Mouse (Mus musculus) mesoderm, embryonic 11.5 days (tissue): ENCODE results near the gene Usp6nl.

Experiments used
- DNase-seq: peaks from one replicate; pipeline ENCODE4 v3.0.0-alpha.2; 2012; ENCODE audit warnings: low read depth, low spot score

The Usp6nl gene

DNA sequence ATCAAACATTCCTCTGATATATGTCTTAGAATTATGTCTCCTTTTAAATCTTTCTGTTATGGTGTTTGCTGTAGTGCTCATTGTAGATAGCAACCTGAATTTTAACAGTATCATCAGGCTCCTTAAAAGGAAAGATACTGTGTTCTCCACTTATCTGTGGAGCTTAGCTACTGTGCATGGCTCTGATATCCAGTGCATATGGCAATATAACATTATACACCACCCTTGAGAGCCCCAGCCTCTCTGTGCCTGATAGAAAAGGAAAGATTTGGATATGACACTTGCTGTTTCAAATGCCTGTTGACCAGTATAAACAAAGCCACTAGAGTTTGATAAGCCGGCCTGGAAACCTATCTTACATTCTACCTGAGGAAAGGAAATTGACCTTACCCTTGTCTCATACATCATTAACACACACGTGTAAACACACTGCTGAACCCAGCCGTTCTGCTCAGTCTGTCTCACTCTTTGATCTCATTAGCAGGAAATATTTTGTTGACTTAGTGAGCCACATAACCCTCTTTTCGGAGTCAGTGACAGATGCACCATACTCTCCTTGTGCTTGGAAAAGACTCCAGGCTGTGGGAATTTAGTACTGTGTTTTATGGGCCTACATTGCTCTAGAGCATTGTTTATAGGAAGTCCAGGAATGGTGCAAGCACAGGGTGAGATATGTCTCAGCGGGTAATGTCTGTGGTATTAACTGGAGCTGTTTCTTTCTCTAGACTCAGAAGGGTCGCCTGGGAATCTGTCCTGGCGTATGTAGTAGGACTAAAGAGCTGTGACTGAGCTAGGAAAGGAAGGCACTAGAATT, 9.1 kb downstream of the Usp6nl start:
- peak; percentile 14 for DNase-seq

- DNase-seq: no peak
These were observed 11.1 kb downstream of the Usp6nl start for GRCm38 (mm10) chr2:6333570-6333969.

GRCm38 (mm10) chr2:6334011-6334410, 11.5 kb downstream of the Usp6nl start:
- DNase-seq: no peak

DNA sequence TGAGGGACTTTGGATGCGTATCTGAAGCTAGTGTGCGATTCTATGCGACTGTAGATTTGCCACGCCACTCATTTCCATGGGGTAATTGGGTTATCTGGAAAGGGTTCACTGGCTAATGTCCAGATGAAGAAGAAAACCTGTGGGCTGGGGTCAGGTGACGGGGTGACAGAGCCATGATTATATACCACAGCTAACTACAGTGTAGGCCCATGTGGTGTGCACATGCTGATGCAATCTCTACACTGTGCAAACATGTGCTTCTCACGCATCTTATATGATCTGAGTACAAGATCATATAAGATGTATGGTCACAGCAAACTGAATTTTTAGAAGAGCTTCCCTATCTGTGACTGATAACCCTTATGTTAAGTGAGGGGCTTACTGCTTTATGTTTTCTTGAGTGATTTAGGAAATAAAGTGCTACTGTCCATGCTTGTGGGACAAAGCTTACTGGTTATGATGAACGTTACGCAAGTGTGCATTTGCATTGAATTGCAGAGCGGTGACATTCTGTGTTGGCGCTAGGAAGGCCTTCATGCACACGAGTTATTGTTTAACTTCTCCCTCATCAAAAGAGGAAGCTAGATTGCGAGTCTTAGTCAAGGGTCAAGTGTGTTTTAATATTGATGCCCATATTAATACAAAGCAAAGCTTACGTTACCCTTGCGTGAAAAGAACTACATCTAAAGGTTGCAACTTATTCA, 12.7 kb downstream of the Usp6nl start:
- DNase-seq: no peak

DNA sequence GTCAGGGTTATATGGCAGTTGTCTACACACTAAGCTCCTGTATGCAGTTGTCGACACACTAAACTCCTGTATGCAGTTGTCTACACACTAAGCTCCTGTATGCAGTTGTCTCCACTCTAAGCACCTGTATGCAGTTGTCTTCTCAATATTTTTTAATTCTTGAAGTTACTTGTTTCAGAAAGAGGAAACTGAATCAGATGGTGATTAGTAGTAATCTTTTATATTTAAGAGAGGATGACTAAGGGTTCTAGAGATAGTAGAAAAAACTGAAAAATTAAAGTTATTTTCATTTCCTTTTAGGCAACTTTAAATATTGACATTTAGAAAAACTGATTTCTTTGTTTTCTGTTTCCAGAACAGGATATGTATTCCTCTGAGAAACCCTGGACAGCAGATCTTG, 13.5 kb downstream of the Usp6nl start:
- no peak for DNase-seq

DNA sequence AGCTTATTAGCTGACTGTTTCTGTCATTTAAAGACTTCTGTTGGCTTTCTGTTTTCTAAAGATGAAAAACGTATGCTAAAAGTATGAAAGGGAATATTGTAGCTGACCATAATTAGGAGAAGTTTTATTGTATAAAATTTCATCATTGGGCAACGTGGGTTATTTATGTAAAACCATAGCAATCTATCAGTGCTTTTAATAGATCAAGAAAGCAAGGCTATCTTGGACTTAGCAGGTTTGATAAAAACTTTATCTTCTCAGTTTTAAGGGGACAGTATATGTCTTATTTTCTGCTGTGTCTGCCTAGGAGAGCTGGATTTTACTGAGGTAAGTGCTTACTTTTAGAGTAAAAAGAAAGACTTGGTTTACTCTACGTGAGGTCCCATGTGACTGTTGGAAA, 14.2 kb downstream of the Usp6nl start:
- DNase-seq: no peak

DNA sequence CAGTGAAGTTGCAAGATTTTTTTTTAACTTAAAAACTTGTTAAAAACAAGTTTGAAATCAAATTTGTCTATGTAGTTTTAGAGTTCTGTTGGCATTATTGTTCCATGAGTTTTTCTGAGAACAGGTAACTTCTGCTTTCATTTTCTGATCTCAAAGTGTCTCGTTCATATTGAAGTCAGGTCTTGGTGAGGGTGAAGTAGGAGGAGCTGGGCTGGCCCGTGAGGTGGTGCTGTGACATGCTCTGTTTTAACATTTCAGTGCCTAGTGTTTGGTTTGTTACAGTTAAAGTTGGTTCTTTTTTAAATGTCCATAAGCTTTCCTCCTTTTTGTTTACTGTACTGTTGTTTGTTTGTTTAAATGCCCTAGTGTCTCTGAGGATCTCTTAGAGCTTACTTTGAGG, 15.0 kb downstream of the Usp6nl start:
- DNase-seq: no peak

- DNase-seq: no peak
These were observed 15.7 kb downstream of the Usp6nl start for GRCm38 (mm10) chr2:6338031-6338629.

GRCm38 (mm10) chr2:6340439-6340838, 18.0 kb downstream of the Usp6nl start:
- DNase-seq: no peak

GRCm38 (mm10) chr2:6341496-6341895, 19.0 kb downstream of the Usp6nl start:
- no peak for DNase-seq

GRCm38 (mm10) chr2:6349256-6350092, 27.0 kb downstream of the Usp6nl start:
- no peak for DNase-seq

- DNase-seq: no peak
These were observed 27.7 kb downstream of the Usp6nl start for GRCm38 (mm10) chr2:6350164-6350563.

DNA sequence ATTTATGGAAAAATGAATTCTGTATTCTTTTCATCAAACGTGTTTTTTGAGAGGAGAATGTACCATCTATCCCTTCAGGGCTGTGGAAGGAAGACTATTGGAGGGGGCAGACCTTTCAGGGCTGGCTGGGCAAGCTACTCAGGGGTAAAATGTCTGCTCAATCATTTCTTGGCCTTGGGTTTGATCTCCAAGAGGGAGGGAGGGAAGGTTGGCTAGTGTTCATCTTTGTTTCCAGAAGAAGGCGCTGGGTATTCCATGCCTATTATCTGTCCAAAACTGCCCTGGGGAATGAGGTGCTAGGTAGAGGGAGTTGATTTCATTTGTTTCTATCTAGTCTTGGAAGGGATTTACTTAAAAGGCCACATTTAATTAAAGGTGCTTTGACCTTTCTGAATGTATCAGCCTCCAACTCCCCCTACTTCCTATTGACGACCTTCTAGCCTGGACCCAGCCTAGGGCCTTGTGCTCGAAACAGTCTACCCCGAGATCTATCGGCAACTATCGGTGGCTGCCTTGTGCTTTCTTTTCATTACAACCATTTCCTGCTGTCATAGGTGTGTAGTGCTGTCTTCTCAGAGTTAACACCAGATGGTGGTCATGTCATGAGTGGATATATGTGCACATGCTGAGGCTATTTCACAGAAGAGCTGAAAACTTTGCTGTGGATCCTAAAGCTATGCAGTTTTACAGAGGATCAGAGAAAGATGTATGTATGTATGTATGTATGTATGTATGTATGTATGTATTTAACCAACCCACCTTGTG, 28.6 kb downstream of the Usp6nl start:
- no peak for DNase-seq

DNA sequence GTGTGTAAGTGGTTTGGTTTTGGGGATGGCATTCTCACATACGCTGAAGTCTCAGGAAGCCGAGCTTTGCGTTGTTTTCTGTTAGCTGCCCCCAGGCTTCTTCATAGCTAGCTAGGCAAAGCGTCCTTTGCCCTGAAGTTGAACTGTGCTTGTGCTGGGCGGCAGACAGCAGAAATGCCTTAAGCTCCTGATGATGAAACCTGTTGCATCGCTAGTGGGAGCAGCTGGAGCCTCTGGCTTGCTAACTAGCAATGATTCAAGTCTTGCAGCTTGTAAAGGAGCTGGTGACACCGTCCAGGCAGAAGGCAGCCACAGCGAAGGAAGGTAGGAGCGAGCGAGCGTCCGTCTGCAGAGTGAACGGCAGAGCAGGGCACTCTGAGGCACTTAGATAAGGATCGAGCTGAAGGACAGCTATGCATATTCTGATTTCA, 30.1 kb downstream of the Usp6nl start:
- peak; percentile 47 for DNase-seq

DNA sequence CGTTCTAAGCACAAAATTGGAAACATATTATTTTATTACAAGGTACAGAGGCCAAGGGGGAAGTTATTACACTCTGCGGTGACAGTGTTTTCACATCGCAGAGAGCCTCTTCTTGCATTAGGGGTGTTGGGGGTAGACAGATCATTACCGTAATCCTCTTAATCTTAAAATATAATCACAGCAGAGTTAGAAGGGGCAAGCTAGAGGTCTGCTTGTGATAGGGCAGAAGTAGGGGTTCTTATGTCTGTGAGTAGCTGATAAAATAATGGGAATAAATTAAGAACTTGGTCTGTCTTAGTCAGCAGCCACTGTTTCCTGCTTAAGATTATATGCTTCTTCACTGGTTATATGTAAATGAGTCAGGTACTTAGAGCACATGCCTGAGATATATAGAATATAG, 30.6 kb downstream of the Usp6nl start:
- no peak for DNase-seq

DNA sequence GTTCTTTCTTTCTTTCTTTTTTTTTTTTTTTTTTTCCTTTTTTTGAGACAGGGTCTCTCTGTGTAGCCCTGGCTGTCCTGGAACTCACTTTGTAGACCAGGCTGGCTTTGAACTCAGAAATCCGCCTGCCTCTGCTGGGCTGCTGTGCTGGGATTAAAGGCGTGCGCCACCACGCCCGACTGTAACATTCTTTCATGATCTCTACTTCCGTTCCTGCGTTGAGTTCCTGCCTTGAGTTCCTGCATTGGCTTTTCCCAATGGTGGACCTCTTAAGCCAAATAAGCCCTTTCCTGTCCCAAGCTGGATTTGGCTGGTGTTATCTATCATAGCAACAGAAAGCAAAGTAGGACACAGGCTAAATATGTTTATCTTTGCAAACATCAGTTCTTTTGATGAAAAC, 34.8 kb downstream of the Usp6nl start:
- DNase-seq: no peak

- no peak for DNase-seq
These were observed 37.2 kb downstream of the Usp6nl start for GRCm38 (mm10) chr2:6359645-6360044.

- no peak for DNase-seq
These were observed 40.7 kb downstream of the Usp6nl start for GRCm38 (mm10) chr2:6363126-6363525.

DNA sequence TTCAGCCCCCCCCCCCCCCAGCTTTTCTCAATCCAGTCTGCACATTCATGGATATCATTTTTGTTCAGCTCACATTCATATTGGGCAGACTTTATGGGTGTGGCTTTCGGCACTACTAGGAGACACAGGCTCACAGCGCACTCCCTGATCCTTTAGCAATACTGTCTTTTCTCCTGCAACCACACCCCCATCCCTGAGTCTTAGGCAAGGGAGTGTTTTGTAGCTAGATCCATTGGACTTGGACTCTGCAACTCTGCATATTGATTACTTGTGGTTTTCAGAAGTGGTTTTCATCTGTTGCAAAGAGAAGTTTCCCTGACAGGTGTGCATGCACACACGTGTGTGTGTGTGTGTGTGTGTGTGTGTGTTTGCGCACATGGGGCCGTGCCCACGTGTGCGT, 41.5 kb downstream of the Usp6nl start:
- DNase-seq: no peak

DNA sequence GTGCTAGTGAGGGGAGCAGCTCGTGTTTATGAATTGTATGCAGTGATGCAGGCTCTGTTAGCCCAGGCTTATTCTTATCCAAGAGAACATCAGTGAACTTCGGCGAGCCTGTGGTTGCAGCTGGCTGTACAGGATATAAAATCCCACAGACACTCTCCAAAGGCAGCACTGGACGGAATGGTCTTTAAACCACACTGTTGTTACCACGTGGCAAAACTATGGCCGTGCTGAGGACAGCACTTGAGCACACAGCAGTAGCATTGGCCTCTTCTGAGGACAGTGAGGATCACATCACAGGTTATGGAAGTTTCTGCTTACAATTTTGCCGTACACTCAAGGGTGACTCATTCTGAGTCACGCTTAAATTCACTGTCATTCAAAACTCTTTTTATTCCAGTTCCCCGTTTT, 44.1 kb downstream of the Usp6nl start:
- DNase-seq: no peak

DNA sequence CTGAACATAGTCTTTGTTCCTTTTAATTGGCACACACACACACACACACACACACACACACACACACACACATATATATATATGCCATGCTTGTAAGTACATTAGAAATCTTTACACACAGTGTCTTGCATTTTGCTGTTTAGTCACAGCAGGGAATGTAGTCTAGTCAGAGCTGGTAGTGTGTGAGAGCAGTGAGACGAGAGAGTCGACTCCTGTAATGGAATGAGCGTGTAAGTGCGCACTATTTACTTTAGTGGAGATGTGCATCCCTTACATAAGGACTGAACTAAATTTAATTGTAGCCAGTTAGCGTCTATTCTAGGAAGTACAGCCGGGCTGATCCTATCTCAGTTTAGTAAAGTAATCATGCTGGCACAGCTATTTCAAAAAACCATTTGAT, 44.5 kb downstream of the Usp6nl start:
- DNase-seq: no peak
